Mouse (Mus musculus) frontal cortex, postnatal 25 days (tissue): ENCODE measurements around the gene Mapk3.
"Not testable (repeated sequence)": the region's sequence is repeated elsewhere in the genome, so short reads cannot be mapped to it uniquely, and the experiment has no call there.

Source experiments
- DNase-seq, 2 experiments: peaks; one replicate each; pipeline ENCODE4 v3.0.0; 2022; ENCODE audit warnings: low spot score in 2 of 2

Mapk3 gene

DNA sequence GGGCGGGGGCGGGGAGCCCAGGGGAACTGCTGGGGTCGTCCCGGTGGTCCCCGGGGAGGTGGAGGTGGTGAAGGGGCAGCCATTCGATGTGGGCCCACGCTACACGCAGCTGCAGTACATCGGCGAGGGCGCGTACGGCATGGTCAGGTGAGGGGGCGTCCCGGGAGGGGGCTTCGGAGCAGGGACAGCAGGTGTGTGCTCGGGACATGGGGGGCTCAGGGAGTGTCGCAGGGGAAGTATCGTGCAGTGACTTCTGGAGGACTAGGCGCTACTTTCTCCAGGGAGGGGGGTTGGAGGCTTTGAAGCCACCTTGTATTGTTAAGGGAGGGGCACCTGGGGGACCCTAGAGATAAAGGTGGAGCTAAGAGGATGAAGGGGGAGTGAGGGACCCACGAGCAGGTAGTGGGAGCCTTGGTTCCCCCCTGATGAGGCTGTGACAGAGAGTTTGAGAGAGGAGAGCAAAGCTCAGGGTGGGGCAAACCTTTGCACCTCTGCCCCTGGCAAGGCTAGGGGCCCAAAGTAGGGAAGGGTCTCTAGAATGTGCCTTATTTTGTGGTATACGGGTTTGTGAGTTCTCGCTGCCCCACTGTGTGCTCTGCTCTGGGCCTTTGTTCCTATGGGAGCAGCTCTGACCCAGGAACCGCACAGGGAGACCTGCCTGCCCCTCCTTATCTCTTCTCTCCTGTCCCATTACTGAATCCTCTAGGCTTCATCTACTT is 430 bp downstream of the Mapk3 start:
- DNase-seq, result no peak

DNA sequence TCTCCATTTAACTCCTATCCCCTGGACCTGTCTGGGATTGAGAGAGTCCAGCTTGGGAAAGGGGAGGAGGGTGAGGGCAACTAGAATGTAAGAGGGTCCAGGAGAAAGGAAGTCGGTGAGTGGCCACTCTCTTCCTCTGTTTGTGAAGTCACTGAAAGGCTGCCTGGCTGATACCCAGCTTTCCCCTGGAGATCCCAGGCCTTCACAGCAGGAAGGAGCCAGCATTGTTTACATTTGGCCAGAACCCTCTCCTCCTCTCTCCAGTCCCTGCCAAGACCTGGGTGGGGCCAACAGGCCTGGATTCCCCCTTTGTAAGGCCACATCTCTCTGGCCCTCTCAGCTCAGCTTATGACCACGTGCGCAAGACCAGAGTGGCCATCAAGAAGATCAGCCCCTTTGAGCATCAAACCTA is 996 bp downstream of the Mapk3 start:
- no peak for DNase-seq

DNA sequence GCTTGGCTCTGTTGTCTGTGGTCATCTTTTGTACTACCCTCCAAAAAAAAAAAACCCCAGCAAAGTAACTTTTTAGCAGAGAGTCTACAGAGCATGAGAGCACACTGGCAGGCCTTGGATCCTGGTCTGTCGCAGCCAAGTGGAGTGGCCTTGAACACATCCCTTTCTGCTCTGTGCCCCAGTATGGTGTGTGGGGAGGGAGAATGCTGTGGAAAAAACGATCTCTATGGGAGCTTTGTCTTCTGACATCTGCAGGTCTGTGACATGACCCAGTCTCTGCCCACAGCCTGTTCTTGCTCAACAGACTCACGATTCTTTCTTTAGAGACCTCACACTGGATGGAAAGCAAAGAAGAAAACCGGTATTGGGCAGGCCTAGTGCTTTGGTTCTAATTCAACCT is 1.6 kb downstream of the Mapk3 start:
- no peak for DNase-seq

GRCm38 (mm10) chr7:126761529-126762067 is 2.2 kb downstream of the Mapk3 start:
- no peak for DNase-seq

GRCm38 (mm10) chr7:126762471-126763008 is 3.1 kb downstream of the Mapk3 start:
- DNase-seq, result no peak

DNA sequence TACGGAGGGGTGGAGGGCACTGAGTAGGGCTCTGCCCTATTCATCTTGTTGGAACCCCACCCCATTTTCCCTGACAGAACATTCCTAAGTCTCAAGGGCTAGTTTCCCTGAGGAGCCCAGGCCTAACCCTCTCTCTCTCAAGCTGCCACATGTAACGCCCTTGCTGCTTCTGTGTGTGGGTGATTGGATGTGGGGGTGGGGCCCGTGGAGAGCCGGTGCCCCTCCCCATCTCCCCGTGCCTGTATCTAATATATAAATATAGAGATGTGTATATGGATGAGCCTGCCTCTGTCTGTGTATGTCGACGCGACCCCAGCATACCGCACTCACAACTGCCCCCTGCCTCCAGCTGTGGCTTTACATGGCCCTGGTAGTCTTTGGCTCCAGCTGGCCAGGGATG is 6.1 kb downstream of the Mapk3 start:
- no peak for DNase-seq

- no peak for DNase-seq
These were observed 6.8 kb downstream of the Mapk3 start, which contains the start of gene Gdpd3 for GRCm38 (mm10) chr7:126766201-126766600. Gdpd3 (plus strand) TSS chr7:126766334.

DNA sequence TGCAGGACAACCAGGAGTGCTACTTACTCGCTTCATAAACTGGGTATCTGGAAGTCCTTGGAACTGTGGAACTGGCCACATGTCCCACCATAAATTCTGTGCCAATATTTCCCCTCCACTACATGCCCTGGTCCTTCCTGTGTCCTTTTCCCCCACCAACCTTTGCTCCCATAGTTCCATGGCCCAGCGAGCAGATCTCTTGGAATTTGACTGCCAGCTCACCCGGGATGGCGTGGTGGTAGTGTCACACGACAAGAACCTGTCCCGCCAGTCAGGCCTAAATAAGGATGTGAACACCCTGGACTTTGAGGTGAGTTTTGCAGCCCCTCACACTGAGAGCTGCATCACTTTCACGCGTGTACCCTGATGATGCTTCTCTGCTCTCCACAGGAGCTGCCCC is 7.6 kb downstream of the Mapk3 start:
- DNase-seq, result no peak

DNA sequence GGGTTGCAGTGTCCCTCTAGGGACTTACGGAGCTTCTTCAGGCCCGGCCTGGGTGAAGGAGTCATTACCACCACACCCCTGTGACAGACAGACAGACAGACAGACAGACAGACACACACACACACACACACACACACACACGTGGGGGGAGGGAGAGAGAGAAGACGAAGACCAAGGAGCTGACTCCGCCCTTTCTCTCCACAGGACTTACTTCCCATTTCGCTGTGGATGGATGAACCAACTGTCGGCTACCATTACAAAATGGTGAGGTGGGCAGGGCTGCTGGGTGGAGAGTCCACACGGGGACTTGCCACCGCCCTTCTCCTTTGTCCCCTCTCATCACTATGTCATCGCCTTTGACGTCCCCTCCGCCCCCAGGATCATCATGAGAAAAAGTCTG is 11.4 kb downstream of the Mapk3 start:
- no peak for DNase-seq

- DNase-seq, result no peak
These were observed 13.9 kb downstream of the Mapk3 start for GRCm38 (mm10) chr7:126773351-126773750.

DNA sequence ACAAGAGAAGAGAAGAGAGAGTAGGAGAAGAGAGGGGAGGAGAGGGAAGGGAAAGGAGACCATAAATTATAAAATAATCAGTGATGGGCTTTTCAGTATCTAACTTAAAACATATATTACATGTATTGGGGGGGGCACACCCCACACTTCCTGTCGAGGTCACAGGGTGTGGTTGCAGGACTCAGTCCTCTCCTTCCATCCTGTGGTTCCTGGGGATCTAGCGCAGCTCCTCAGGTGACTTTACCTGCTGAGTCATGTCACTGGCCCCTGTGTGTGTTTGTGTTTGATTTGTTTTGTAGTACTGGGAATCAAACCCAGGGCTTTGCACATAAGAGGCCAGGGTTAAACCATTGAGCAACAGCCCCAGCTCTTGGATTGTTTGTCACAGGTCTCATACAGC is 15.1 kb downstream of the Mapk3 start:
- DNase-seq, result no peak

DNA sequence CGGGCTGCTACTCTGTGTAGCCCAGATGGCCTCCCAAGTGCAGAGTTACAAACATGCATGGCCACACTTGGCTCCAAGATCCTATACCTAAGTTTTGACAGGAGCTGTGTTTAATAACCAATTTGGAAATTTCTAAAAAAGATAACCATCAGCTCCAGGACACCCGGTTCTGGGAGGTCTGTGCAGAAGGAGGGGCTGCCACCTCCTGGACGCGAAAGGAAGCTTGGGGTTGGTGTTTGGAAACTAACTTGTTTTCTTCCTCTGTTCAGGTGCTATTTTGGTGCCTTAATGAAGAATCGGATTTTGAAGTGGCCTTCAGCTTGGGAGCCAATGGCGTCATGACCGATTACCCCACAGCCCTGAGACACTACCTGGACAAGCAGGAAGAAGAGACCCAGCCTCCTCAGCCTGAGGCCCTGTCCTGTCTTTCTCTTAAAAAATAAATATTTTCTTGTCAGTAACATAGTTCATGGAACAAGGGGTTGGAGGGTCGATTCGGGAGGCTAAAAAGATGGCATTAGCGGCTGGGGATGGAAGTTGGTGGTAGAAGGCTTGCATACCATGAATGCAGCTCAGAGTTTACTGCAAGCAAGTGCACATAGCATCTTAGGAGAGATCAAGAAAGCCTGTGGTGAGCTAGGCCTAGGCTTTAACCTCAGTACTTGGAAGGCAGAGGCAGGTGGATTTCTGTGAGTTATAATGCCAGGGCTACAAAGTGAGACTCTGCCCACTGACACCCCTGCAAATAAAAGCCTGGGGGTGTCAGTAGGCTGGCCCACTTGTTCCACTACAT is 16.0 kb downstream of the Mapk3 start:
- peak in 1 of 2 experiments; percentile 5 for DNase-seq

- no peak for DNase-seq
These were observed 16.5 kb downstream of the Mapk3 start for GRCm38 (mm10) chr7:126775978-126776234.

DNA sequence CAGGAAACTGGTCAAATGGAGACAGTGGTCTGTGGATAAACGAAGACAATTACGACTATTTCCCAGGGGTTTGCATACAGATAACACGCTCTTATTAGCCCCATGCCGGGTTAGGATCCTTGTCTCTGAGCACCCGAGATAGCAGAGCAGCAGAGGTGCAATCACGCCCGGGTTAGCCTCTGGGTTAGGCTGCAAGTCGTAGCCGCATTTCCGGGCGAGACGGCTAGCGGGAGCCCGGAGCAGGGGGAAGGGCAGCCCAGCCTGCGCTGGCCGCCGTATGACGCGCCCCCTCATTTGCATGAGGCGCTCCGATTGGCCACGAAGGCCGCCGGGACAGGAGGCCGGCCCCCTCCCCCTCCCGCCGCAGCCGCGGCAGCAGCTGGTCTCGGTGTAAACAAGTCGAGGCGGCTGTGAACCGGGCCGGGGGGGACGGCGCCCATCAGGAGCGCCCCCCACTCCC is 17.2 kb downstream of the Mapk3 start, which contains the start of gene Ypel3:
Gene Ypel3, plus strand, starts transcription at position 358 of the 460 bp plus-strand sequence.
- DNase-seq, result peak; percentile 85 to 91

DNA sequence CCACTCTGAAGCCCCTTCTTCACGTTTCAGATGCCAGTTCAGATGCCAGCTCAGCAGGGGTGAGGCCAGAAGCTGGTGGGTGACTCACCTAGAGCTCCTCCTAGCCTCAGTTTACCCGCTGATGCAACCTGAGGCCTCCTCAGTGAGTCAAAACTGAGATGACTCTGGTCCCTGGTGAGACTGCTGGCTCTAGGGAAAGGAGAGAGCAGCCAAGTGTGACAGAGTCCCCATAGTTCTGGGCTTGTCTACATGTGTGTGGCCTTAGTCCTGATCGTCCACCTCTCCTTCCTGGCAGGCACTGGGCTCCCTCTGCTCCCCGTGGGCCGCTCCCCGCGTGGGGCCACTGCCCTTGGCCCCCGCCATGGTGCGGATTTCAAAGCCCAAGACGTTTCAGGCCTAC is 18.1 kb downstream of the Mapk3 start:
- no peak for DNase-seq

GRCm38 (mm10) chr7:126778147-126778546 is 18.7 kb downstream of the Mapk3 start:
- DNase-seq, result no peak

DNA sequence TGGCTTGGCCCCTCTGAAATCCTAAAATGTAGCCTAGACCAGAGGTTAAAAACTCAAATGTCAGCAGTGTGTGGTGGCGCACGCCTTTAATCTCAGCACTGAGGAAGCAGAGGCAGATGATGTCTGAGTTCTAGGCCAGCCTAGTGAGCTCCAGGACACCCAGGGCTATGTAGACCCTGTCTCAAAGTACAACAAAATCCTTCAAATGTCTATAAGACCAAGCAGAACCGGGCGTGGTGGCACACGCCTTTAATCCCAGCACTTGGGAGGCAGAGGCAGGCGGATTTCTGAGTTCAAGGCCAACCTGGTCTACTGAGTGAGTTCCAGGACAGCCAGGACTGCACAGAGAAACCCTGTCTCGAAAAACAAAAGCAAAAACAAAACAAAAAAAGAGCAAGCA is 19.7 kb downstream of the Mapk3 start:
- DNase-seq, result not testable (repeated sequence)

GRCm38 (mm10) chr7:126779983-126780970 is 20.9 kb downstream of the Mapk3 start:
- peak; percentile 64 to 74 for DNase-seq

GRCm38 (mm10) chr7:126780971-126781635 is 21.7 kb downstream of the Mapk3 start, which contains the start of gene Tbx6:
Tbx6 (plus strand) TSS chr7:126781483.
- DNase-seq, result no peak

DNA sequence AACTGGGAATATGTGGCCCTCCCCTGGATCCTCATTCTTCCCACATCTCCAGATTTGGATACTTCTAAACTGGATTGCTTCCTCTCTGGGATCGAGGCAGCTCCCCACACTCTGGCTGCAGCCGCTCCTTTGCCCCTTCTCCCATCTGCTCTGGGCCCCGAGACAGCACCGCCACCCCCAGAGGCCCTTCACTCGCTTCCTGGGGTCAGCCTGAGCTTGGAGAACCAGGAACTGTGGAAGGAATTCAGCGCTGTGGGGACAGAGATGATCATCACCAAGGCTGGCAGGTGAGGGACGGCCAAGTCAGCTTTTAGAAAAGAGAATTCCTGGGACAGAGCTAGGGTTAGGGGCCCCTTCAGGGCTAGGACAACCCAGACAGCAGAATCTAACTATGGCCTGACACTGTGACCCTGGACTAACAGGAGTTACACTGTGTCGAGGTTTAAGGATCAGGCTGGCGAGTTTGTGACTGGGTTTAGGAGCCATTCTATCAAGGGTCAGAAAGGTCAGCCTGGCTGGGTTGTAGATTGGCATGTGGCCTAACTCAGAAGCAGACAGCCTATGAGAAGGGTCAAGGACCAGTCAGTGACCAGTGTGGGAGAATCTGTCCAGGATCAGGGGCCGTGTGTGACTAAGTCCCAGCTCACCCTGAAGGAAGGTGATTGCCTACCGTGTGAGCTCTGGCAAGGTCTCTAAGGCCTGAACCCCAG is 22.4 kb downstream of the Mapk3 start:
- no peak for DNase-seq
